In genomic region chr2:131491196-131491595, GRCm38 (mm10) we compare ENCODE assay signal across 8 mouse cellular contexts. TPM values are rescaled to one million over a fixed set of nuclear protein-coding genes. Genes with fewer than 3 reads are reported as not detected.
DNase-seq lines count a peak whose midpoint lies in the region; ATAC-seq and TF ChIP-seq lines count a peak whose summit lies in the region.

Gene Smox, plus strand, starts transcription at chr2:131491496.

- no peaks in the 10 kb centered on the region for H3K36me3 ChIP-seq in lung, embryonic 16.5 days (ENCODE audit: control insufficient read depth, insufficient read depth, low read length)
- H3K36me3 ChIP-seq in limb, embryonic 12.5 days = no peaks in the 10 kb centered on the region
- no peaks in the 10 kb centered on the region for H3K36me3 ChIP-seq in stomach, embryonic 14.5 days (ENCODE audit: control insufficient read depth, insufficient read depth, low read length)

- peak within 1 kb of the TSS; percentile 85 for H3K4me3 ChIP-seq in lung, embryonic 16.5 days (ENCODE audit: low read length)
- H3K4me3 ChIP-seq in embryonic fibroblast, embryonic 13.5 days (ENCODE audit: insufficient read depth, low read length) = peak within 1 kb of the TSS; percentile 57
- H3K4me3 ChIP-seq in limb, embryonic 12.5 days (replicated peaks) = peak within 1 kb of the TSS; percentile 96
- H3K4me3 ChIP-seq in stomach, embryonic 14.5 days (ENCODE audit: low read depth, low read length) = peak within 1 kb of the TSS; percentile 85

- H3K4me1 ChIP-seq in lung, embryonic 16.5 days (replicated peaks; ENCODE audit: control insufficient read depth, insufficient read depth, low read length) = peaks cover 11% of the 10 kb centered on the region
- no peaks in the 10 kb centered on the region for H3K4me1 ChIP-seq in embryonic fibroblast, embryonic 13.5 days (ENCODE audit: control insufficient read depth, insufficient read depth, low read length)
- peaks cover 63% of the 10 kb centered on the region for H3K4me1 ChIP-seq in limb, embryonic 12.5 days (replicated peaks)
- H3K4me1 ChIP-seq in stomach, embryonic 14.5 days (ENCODE audit: control insufficient read depth, insufficient read depth, low read length) = peaks cover 5% of the 10 kb centered on the region

- H3K27ac ChIP-seq in lung, embryonic 16.5 days (ENCODE audit: low read length) = peak within 1 kb of the TSS; percentile 73
- H3K27ac ChIP-seq in embryonic fibroblast, embryonic 13.5 days (ENCODE audit: insufficient read depth, low read length) = no peak within 1 kb of the TSS
- peak within 1 kb of the TSS; percentile 84 for H3K27ac ChIP-seq in limb, embryonic 12.5 days
- H3K27ac ChIP-seq in stomach, embryonic 14.5 days (ENCODE audit: low read length) = peak within 1 kb of the TSS; percentile 75

- no peak for ATAC-seq in lung, embryonic 16.5 days (ENCODE audit: low read depth)
- ATAC-seq in limb, embryonic 12.5 days (ENCODE audit: insufficient number of reproducible peaks, insufficient read depth, low FRiP score, low TSS enrichment, low read depth) = no peak
- no peak for ATAC-seq in stomach, embryonic 14.5 days (ENCODE audit: insufficient number of reproducible peaks, insufficient read depth, low FRiP score, low read depth)

- H3K27me3 ChIP-seq in lung, embryonic 16.5 days (ENCODE audit: control insufficient read depth, insufficient read depth, low read depth, low read length) = no peaks in the 10 kb centered on the region
- H3K27me3 ChIP-seq in limb, embryonic 12.5 days = no peaks in the 10 kb centered on the region
- no peaks in the 10 kb centered on the region for H3K27me3 ChIP-seq in stomach, embryonic 14.5 days (ENCODE audit: control insufficient read depth, insufficient read depth, low read length)

- DNase-seq in lung, postnatal 36 days = no peak
- DNase-seq in heart, postnatal 14 days = no peak
- no peak for DNase-seq in urinary bladder, postnatal 36 days (ENCODE audit: low spot score in 2 of 2)
- DNase-seq in cerebellum, postnatal 36 days = no peak

- H3K9me3 ChIP-seq in lung, embryonic 16.5 days (ENCODE audit: control insufficient read depth, low read length) = no peaks in the 10 kb centered on the region
- H3K9me3 ChIP-seq in limb, embryonic 12.5 days = no peaks in the 10 kb centered on the region
- no peaks in the 10 kb centered on the region for H3K9me3 ChIP-seq in stomach, embryonic 14.5 days (ENCODE audit: control insufficient read depth, low read depth, low read length)

- intact Hi-C loops in heart, postnatal 14 days (cut with DNase I) = no loop called here

- H3K9ac ChIP-seq in lung, embryonic 16.5 days (ENCODE audit: low read length) = peak within 1 kb of the TSS; percentile 88
- peak within 1 kb of the TSS; percentile 96 for H3K9ac ChIP-seq in limb, embryonic 12.5 days (replicated peaks)
- H3K9ac ChIP-seq in stomach, embryonic 14.5 days (replicated peaks; ENCODE audit: low read depth, low read length) = peak within 1 kb of the TSS; percentile 79

- no peak for TF ChIP-seq CTCF in embryonic fibroblast, embryonic 13.5 days (IDR thresholded peaks at IDR 0.05; ENCODE audit: borderline replicate concordance, insufficient read depth, low read length)

- 14% methylated on average over 7 of the region's 7 CpGs for WGBS in lung, embryonic 16.5 days
- 17% methylated on average over 7 of the region's 7 CpGs for WGBS in limb, embryonic 12.5 days
- 17% methylated on average over 7 of the region's 7 CpGs for whole genome bisulfite sequencing in stomach, embryonic 14.5 days

- no peak for TF ChIP-seq POLR2A in embryonic fibroblast, embryonic 13.5 days (IDR thresholded peaks at IDR 0.05; ENCODE audit: low read depth, low read length)

- H3K4me2 ChIP-seq in lung, embryonic 16.5 days (ENCODE audit: low read depth, low read length) = peak within 1 kb of the TSS; percentile 96
- peak within 1 kb of the TSS; percentile 93 for H3K4me2 ChIP-seq in limb, embryonic 12.5 days
- peak within 1 kb of the TSS; percentile 97 for H3K4me2 ChIP-seq in stomach, embryonic 14.5 days (replicated peaks; ENCODE audit: low read depth, low read length)

RNA-seq across cellular contexts. Expression of gene Smox, which starts in this region (rescaled TPM):
- 32.8 and 32.9 TPM in 2 replicates for polyA plus RNA-seq in lung, embryonic 16.5 days (2015; fragmentation: Nextera tagmentation; extraction: Ambion mirVana)
- 21.0 and 21.1 TPM in 2 replicates for polyA plus RNA-seq in embryonic fibroblast, embryonic 13.5 days (2011; ENCODE audit: insufficient read length, low read depth, missing spikeins)
- total RNA-seq in heart, postnatal 14 days (2021) = 10 to 100 TPM; 37.0 to 40.6 TPM
- 85.5 and 96.5 TPM in 2 replicates for polyA plus RNA-seq in limb, embryonic 12.5 days (2016; fragmentation: Nextera tagmentation; extraction: Ambion mirVana)
- polyA plus RNA-seq in stomach, embryonic 14.5 days (2014; fragmentation: Nextera tagmentation; extraction: Ambion mirVana) = 28.5 and 29.1 TPM in 2 replicates
